Mouse (Mus musculus): Measurements from ENCODE around the gene Hcn2.

- TF ChIP-seq POLR2A (IDR thresholded peaks at IDR 0.05; ENCODE audit: extremely low read depth, insufficient read depth, low read length) (no peak), CTCF (IDR thresholded peaks at IDR 0.05; ENCODE audit: low read depth, low read length) (no peak)
These were observed 65.5 kb downstream of the Hcn2 start for GRCm38 (mm10) chr10:79781956-79782355.

All from liver, adult 2 months (tissue).